Mouse (Mus musculus): ENCODE data around the gene Snx15.
"Not testable (repeated sequence)": the region's sequence is repeated elsewhere in the genome, so short reads cannot be mapped to it uniquely, and the experiment has no call there.

Snx15 gene

GRCm38 (mm10) chr19:6127760-6128341 lies at the start of gene Snx15:
Snx15 (minus strand) TSS chr19:6128304.
- peak; percentile 99 for DNase-seq (ENCODE audit: low read depth, low spot score)

- DNase-seq (ENCODE audit: low read depth, low spot score): no peak
Observed at GRCm38 (mm10) chr19:6174771-6175170, 46.7 kb upstream of the Snx15 start.

- no peak for DNase-seq (ENCODE audit: low read depth, low spot score)
Observed at GRCm38 (mm10) chr19:6171215-6171614, 43.1 kb upstream of the Snx15 start.

- DNase-seq (ENCODE audit: low read depth, low spot score): peak; percentile 68
Observed at GRCm38 (mm10) chr19:6166750-6167149, 38.6 kb upstream of the Snx15 start.

DNA sequence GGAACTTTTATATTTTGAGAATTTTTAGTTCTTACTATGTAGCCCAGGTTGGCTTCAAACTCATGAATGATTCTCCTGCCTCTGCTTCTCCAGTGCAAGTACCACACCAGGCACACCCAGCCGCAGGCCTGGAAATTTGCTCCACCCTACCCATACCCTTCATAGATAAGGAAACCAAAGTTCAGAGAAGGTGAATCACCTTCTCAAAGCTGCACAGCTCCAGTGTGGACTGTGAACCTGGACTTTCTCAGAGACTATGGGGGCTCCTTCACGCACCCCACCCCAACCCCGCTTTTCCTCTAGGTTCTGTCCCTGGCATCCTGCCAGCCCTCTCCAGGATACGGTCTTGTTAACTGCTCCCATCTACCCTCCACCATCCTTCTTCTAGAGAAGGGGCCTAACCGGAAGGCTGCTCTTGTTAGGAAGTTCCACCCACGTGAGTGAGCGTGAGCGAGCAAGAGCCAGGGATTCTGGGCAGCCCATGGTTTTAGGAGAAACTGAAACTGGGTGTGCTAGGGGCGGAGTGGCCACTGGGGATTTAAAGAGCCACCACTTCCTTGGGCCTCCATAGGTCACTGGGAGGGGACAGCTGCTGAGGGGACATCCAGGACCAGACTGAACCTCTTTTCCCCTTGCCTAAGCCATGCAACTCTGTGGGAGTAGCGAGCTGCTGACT lies 35.9 kb upstream of the Snx15 start:
- DNase-seq (ENCODE audit: low read depth, low spot score): peak; percentile 6

DNA sequence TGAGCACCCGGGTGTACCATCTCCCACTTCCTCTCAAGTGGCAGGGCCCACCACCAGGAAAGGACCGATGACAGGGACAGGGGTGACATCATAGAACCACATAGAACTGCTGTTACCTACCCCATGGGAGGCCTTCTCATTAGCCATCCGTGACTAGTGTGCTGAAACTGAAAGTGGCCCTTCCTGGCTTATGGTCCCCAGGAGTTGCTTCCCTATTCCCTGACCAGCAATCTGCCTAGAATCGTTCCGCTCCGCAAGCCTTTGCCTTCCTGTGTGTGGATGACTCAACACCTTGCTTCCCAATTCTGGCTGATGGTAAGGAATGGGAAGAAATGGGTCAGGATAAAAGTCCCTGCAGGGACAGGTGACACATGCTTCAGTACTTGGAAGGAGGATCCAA lies 29.1 kb upstream of the Snx15 start:
- DNase-seq (ENCODE audit: low read depth, low spot score): no peak

- no peak for DNase-seq (ENCODE audit: low read depth, low spot score)
Observed at GRCm38 (mm10) chr19:6156372-6156771, 28.3 kb upstream of the Snx15 start.

GRCm38 (mm10) chr19:6155174-6155573 lies 27.1 kb upstream of the Snx15 start:
- DNase-seq (ENCODE audit: low read depth, low spot score): no peak

DNA sequence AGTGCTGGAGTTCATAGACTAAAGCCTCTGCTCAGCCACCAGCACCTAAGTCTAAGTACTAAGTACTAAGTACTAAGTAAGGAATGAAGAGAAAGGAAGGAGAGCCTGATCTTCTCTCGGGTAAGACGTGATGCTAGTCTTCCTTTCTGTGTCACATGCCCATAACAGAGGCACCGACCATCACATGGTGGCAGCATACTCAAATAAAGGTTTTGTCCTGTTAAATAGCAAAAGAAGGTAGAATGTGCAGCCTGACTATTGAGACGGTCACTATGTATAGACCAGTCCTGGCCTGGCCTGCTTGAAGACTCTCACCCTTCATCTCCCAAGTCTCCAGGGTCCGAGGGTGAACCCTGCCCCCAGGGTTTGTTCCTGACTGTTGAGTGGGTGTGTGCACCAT lies 16.7 kb upstream of the Snx15 start:
- DNase-seq (ENCODE audit: low read depth, low spot score): no peak

DNA sequence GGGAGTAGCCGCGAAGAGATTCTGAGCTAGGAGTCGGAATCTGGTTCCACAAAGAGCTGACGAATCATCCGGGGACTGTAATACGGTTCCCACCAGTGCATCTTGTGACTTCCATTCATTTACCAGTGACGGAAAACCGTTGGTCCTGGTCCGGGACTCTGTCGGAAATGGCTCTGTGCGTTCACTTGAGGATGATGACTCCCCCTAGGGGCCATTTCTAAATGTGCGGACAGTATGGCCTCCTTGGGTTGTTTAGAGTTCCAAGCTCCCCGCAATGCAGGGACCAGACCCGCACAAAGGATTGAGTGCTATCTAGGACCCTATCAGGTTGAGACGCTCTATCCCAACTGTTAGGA lies 13.3 kb upstream of the Snx15 start, which contains the start of gene Arl2:
TSS of gene Arl2 (minus strand) at position 155 of the 356 bp plus-strand sequence.
- peak; percentile 98 for DNase-seq (ENCODE audit: low read depth, low spot score)

- peak; percentile 98 for DNase-seq (ENCODE audit: low read depth, low spot score)
Observed at GRCm38 (mm10) chr19:6140678-6141393, 12.7 kb upstream of the Snx15 start, which contains the start of gene Batf2. Batf2 (plus strand) TSS chr19:6140983.

DNA sequence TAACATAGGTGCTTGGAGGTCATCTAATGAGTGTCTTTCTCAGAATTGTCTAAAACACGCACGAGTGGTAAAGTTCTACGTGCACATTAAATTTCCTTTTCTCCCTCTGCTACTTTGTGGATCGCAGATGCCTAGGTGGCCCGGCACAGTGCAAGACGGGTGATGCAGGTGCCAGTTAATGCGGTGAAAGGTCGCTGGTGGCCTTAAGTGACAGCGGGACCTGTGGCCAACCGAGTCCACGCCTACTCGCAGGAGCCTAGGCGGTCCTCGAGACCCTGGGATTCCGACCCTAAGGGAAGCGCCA lies 12.2 kb upstream of the Snx15 start:
- DNase-seq (ENCODE audit: low read depth, low spot score): no peak

- no peak for DNase-seq (ENCODE audit: low read depth, low spot score)
Observed at GRCm38 (mm10) chr19:6139701-6140100, 11.6 kb upstream of the Snx15 start.

- no peak for DNase-seq (ENCODE audit: low read depth, low spot score)
Observed at GRCm38 (mm10) chr19:6136397-6136796, 8.3 kb upstream of the Snx15 start.

DNA sequence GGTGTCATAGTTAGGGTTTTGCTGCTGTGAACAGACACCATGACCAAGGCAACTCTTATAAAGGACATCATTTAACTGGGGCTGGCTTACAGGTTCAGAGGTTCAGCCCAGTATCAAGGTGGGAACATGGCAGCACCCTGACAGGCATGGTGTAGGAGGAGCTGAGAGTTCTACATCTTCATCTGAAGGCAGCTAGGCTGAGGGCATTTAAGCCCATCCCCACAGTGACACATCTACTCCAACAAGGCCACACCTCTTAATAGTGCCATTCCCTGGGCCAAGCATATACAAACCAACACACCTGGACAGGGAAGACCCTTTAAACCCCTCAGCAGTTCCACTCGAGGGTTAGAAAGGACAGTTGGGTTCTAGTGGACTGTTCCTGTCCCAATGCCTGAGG lies 5.1 kb upstream of the Snx15 start:
- DNase-seq (ENCODE audit: low read depth, low spot score): not testable (repeated sequence)

- DNase-seq (ENCODE audit: low read depth, low spot score): no peak
Observed at GRCm38 (mm10) chr19:6132171-6132827, 4.2 kb upstream of the Snx15 start.

- DNase-seq (ENCODE audit: low read depth, low spot score): not testable (repeated sequence)
Observed at GRCm38 (mm10) chr19:6130414-6131128, 2.5 kb upstream of the Snx15 start.

GRCm38 (mm10) chr19:6126789-6127580 lies 1.1 kb downstream of the Snx15 start:
- no peak for DNase-seq (ENCODE audit: low read depth, low spot score)

GRCm38 (mm10) chr19:6126289-6126688 lies 1.8 kb downstream of the Snx15 start:
- peak; percentile 87 for DNase-seq (ENCODE audit: low read depth, low spot score)

DNA sequence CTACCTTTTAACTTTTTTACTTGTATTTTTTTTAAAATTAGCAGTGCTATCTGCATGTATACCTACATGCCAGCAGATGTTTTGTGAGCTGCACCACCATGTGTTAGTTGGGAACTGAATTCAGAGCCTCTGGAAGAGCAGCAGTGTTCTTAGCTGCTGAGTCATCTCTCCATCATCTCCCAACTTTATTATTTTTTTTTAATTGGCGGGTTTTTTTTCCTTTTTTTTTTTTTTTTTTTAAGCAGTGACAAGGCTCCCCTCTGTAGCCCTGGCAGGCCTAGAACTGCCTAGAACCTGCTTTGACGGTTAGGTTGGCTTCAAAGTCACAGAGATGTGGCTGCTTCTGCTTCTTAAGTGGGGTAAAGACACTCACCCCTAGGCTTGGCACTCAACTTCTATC lies 3.2 kb downstream of the Snx15 start:
- DNase-seq (ENCODE audit: low read depth, low spot score): no peak

DNA sequence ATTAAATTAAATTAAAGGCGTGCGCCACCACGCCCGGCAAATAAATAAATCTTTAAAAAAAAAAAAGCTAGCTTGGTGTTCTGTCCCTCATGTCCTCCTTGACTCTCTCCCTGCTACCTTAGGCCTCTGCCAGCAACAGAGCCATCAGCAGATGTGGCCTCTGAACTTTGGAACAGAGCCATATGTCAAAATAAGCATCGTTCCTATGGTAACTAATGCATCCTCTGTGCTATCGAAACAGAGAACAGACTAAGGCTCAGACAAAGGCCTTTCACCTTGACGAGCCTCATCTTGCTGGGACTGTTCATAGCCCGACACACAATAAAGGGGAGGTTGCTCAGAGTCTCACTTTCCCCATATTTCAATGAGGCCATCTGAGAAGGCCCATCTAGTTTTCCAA lies 4.8 kb downstream of the Snx15 start:
- DNase-seq (ENCODE audit: low read depth, low spot score): no peak
